Mouse (Mus musculus) limb, embryonic 12.5 days (tissue): Measurements from ENCODE around the gene Myh9. TPM values are rescaled to one million over a fixed set of nuclear protein-coding genes. Genes with fewer than 3 reads are reported as not detected.

Experiments
- ATAC-seq: fragments of 200-750 bp; cut with Nextera tagmentation; 2 replicates; pipeline ENCODE4 v1.8.0; 2017; ENCODE audit warnings: low read depth, moderate TSS enrichment; ENCODE audit not compliant: insufficient number of reproducible peaks, insufficient read depth, low FRiP score, low TSS enrichment
- H3K27ac ChIP-seq: fragments of 300-500 bp; sonication (generic); 2 replicates; pipeline ENCODE4 v1.5.1; 2016; ENCODE audit warnings: mild to moderate bottlenecking, moderate library complexity
- H3K27me3 ChIP-seq: fragments of 300-500 bp; sonication (generic); 2 replicates; pipeline ENCODE4 v1.6.1; 2016; ENCODE audit warnings: mild to moderate bottlenecking, moderate library complexity
- H3K36me3 ChIP-seq: fragments of 300-500 bp; sonication (generic); 2 replicates; pipeline ENCODE4 v1.6.1; 2016; ENCODE audit warnings: mild to moderate bottlenecking, moderate library complexity
- H3K4me1 ChIP-seq: fragments of 300-500 bp; sonication (generic); replicated peaks from 2 replicates; pipeline ENCODE4 v1.6.1; 2016
- H3K4me2 ChIP-seq: fragments of 300-500 bp; sonication (generic); 2 replicates; pipeline ENCODE4 v1.6.1; 2016; ENCODE audit warnings: mild to moderate bottlenecking, moderate library complexity
- H3K4me3 ChIP-seq: fragments of 300-500 bp; sonication (generic); replicated peaks from 2 replicates; pipeline ENCODE4 v1.5.1; 2016; ENCODE audit warnings: mild to moderate bottlenecking
- H3K9ac ChIP-seq: fragments of 300-500 bp; sonication (generic); replicated peaks from 2 replicates; pipeline ENCODE4 v1.6.1; 2016; ENCODE audit warnings: mild to moderate bottlenecking, moderate library complexity
- H3K9me3 ChIP-seq: fragments of 300-500 bp; sonication (generic); 2 replicates; pipeline ENCODE4 v1.6.1; 2016; ENCODE audit warnings: mild to moderate bottlenecking, moderate library complexity
- WGBS: fragments of 180-500 bp; shearing (Covaris S2); methylation state at CpG from one replicate; pipeline ENCODE4 v1.1.7; 2016; 5-methylcytosine and 5-hydroxymethylcytosine counted together
- polyA plus RNA-seq: library from polyadenylated mRNA; unstranded; fragments of >200 nt; fragmentation: Nextera tagmentation; extraction: Ambion mirVana; gene quantifications from 2 replicates; pipeline ENCODE4 v1.2.1, GENCODE M21; 2016

The Myh9 gene
- polyA plus RNA-seq, 1 experiment from 2014 or later, result 40.0 TPM

GRCm38 (mm10) chr15:77824321-77824720 is 17.7 kb downstream of the Myh9 start:
- no peak overlapping the region for H3K27ac ChIP-seq
- no peak for ATAC-seq
- H3K9me3 ChIP-seq, result no peaks in the 10 kb centered on the region
- no peak overlapping the region for H3K9ac ChIP-seq
- no peaks in the 10 kb centered on the region for H3K36me3 ChIP-seq
- no peak overlapping the region for H3K4me3 ChIP-seq
- 95% methylated on average over 1 of the region's 1 CpGs for WGBS
- H3K4me1 ChIP-seq, result peaks cover 63% of the 10 kb centered on the region
- H3K4me2 ChIP-seq, result no peak overlapping the region
- H3K27me3 ChIP-seq, result no peaks in the 10 kb centered on the region

- Histone ChIP-seq H3K9ac (no peak overlapping the region), H3K4me2 (no peak overlapping the region), H3K4me3 (no peak overlapping the region), H3K36me3 (no peaks in the 10 kb centered on the region), H3K27me3 (no peaks in the 10 kb centered on the region), H3K4me1 (peaks cover 63% of the 10 kb centered on the region), H3K27ac (peak overlapping the region; percentile 3; the same call in 1 of the 2 replicates), H3K9me3 (no peaks in the 10 kb centered on the region)
- WGBS, result 60% methylated on average over 3 of the region's 3 CpGs
- no peak for ATAC-seq
Observed at GRCm38 (mm10) chr15:77823634-77824033, 18.3 kb downstream of the Myh9 start.

GRCm38 (mm10) chr15:77823196-77823595 is 18.8 kb downstream of the Myh9 start:
- WGBS, result 63% methylated on average over 6 of the region's 6 CpGs
- no peak for ATAC-seq
- H3K4me1 ChIP-seq, result peaks cover 62% of the 10 kb centered on the region

GRCm38 (mm10) chr15:77822671-77823070 is 19.3 kb downstream of the Myh9 start:
- H3K4me3 ChIP-seq, result no peak overlapping the region
- H3K27me3 ChIP-seq, result no peaks in the 10 kb centered on the region
- H3K4me1 ChIP-seq, result peaks cover 62% of the 10 kb centered on the region
- WGBS, result 73% methylated on average over 2 of the region's 2 CpGs
- H3K9me3 ChIP-seq, result no peaks in the 10 kb centered on the region
- no peak for ATAC-seq
- H3K36me3 ChIP-seq, result no peaks in the 10 kb centered on the region
- no peak overlapping the region for H3K27ac ChIP-seq
- H3K4me2 ChIP-seq, result no peak overlapping the region
- no peak overlapping the region for H3K9ac ChIP-seq

More at GRCm38 (mm10) chr15:77823196-77823595, 18.8 kb downstream of the Myh9 start:
- H3K4me2 ChIP-seq, result no peak overlapping the region
- no peak overlapping the region for H3K9ac ChIP-seq
- H3K36me3 ChIP-seq, result no peaks in the 10 kb centered on the region
- no peak overlapping the region for H3K4me3 ChIP-seq
- H3K27me3 ChIP-seq, result no peaks in the 10 kb centered on the region
- peak overlapping the region; percentile 3; the same call in 1 of the 2 replicates for H3K27ac ChIP-seq
- H3K9me3 ChIP-seq, result no peaks in the 10 kb centered on the region

GRCm38 (mm10) chr15:77822057-77822466 is 19.9 kb downstream of the Myh9 start:
- H3K27ac ChIP-seq, result peak overlapping the region; percentile 60; the same call in 1 of the 2 replicates
- H3K9ac ChIP-seq, result no peak overlapping the region
- no peaks in the 10 kb centered on the region for H3K27me3 ChIP-seq
- no peaks in the 10 kb centered on the region for H3K36me3 ChIP-seq
- H3K4me2 ChIP-seq, result no peak overlapping the region
- no peak overlapping the region for H3K4me3 ChIP-seq
- H3K4me1 ChIP-seq, result peaks cover 62% of the 10 kb centered on the region
- H3K9me3 ChIP-seq, result no peaks in the 10 kb centered on the region
- WGBS, result 42% methylated on average over 5 of the region's 5 CpGs
- no peak for ATAC-seq

DNA sequence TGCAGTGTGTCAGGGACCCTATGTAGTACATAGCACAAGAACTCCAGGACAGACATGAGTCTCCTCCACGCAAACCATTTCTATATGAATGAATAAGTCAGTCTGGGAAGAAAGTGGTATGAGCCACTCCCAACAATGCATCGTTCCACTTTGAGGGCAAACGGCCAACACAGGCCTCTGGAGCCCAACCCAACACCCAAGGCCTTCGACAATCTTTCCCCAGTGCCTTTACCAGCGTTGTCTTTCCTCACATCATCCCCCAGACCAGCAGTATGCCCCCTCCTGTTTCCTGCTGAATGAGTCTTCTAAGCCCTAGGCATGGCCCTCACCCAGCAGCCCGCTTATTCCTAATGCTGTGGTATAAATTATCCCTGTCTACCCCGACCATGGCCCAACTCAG is 20.6 kb downstream of the Myh9 start:
- peak overlapping the region; percentile 60; the same call in 1 of the 2 replicates for H3K27ac ChIP-seq
- no peak overlapping the region for H3K9ac ChIP-seq
- 64% methylated on average over 7 of the region's 7 CpGs for WGBS
- no peaks in the 10 kb centered on the region for H3K9me3 ChIP-seq
- H3K27me3 ChIP-seq, result no peaks in the 10 kb centered on the region
- no peak overlapping the region for H3K4me3 ChIP-seq
- peaks cover 64% of the 10 kb centered on the region for H3K4me1 ChIP-seq
- H3K36me3 ChIP-seq, result no peaks in the 10 kb centered on the region
- ATAC-seq, result no peak
- no peak overlapping the region for H3K4me2 ChIP-seq

GRCm38 (mm10) chr15:77820480-77821163 is 21.4 kb downstream of the Myh9 start:
- Histone ChIP-seq H3K9ac (no peak overlapping the region), H3K36me3 (no peaks in the 10 kb centered on the region), H3K9me3 (no peaks in the 10 kb centered on the region), H3K4me2 (peak overlapping the region; percentile 1; the same call in 1 of the 2 replicates), H3K4me3 (no peak overlapping the region), H3K4me1 (peaks cover 66% of the 10 kb centered on the region), H3K27me3 (no peaks in the 10 kb centered on the region), H3K27ac (peak overlapping the region; percentile 60)
- ATAC-seq, result no peak
- WGBS, result 39% methylated on average over 3 of the region's 3 CpGs

- Histone ChIP-seq H3K4me1 (peaks cover 71% of the 10 kb centered on the region), H3K27me3 (no peaks in the 10 kb centered on the region), H3K4me3 (no peak overlapping the region), H3K9ac (no peak overlapping the region), H3K36me3 (no peaks in the 10 kb centered on the region), H3K9me3 (no peaks in the 10 kb centered on the region), H3K27ac (peak overlapping the region; percentile 60), H3K4me2 (no peak overlapping the region)
- WGBS, result 77% methylated on average over 10 of the region's 10 CpGs
- ATAC-seq, result no peak
Observed at GRCm38 (mm10) chr15:77819894-77820387, 22.0 kb downstream of the Myh9 start.

- no peak overlapping the region for H3K27ac ChIP-seq
- no peak for ATAC-seq
Observed at GRCm38 (mm10) chr15:77818556-77819158, 23.3 kb downstream of the Myh9 start.

GRCm38 (mm10) chr15:77817417-77817816 is 24.6 kb downstream of the Myh9 start:
- no peaks in the 10 kb centered on the region for H3K9me3 ChIP-seq
- H3K4me1 ChIP-seq, result peaks cover 77% of the 10 kb centered on the region
- H3K4me2 ChIP-seq, result no peak overlapping the region
- peaks cover 7% of the 10 kb centered on the region for H3K36me3 ChIP-seq
- no peaks in the 10 kb centered on the region for H3K27me3 ChIP-seq
- WGBS, result 75% methylated on average over 7 of the region's 7 CpGs
- H3K27ac ChIP-seq, result no peak overlapping the region
- no peak overlapping the region for H3K4me3 ChIP-seq
- ATAC-seq, result no peak
- 0 out of 2 replicates have a peak overlapping the region, but pooled peaks have one; percentile 1 for H3K9ac ChIP-seq

More at GRCm38 (mm10) chr15:77818556-77819158, 23.3 kb downstream of the Myh9 start:
- H3K9ac ChIP-seq, result no peak overlapping the region
- H3K9me3 ChIP-seq, result no peaks in the 10 kb centered on the region
- no peak overlapping the region for H3K4me2 ChIP-seq
- WGBS, result 81% methylated on average over 15 of the region's 15 CpGs
- H3K4me3 ChIP-seq, result no peak overlapping the region
- H3K27me3 ChIP-seq, result no peaks in the 10 kb centered on the region
- H3K36me3 ChIP-seq, result no peaks in the 10 kb centered on the region
- peaks cover 80% of the 10 kb centered on the region for H3K4me1 ChIP-seq

GRCm38 (mm10) chr15:77816601-77816950 is 25.4 kb downstream of the Myh9 start:
- H3K9ac ChIP-seq, result no peak overlapping the region
- ATAC-seq, result no peak

More at GRCm38 (mm10) chr15:77816601-77816950, 25.4 kb downstream of the Myh9 start:
- Histone ChIP-seq H3K36me3 (peaks cover 15% of the 10 kb centered on the region), H3K4me3 (no peak overlapping the region), H3K27ac (peak overlapping the region; percentile 53; the same call in 1 of the 2 replicates), H3K4me1 (peaks cover 69% of the 10 kb centered on the region), H3K9me3 (no peaks in the 10 kb centered on the region), H3K27me3 (no peaks in the 10 kb centered on the region), H3K4me2 (no peak overlapping the region)
- 68% methylated on average over 4 of the region's 4 CpGs for WGBS
